Mouse (Mus musculus): ENCODE data around the gene Pam. TPM values are rescaled to one million over a fixed set of nuclear protein-coding genes. Genes with fewer than 3 reads are reported as not detected.

Gene Pam
- polyA plus RNA-seq, 1 experiment from 2014 or later: 9.8 TPM

- no peaks in the 10 kb centered on the region for H3K27me3 ChIP-seq
- H3K36me3 ChIP-seq: no peaks in the 10 kb centered on the region
- H3K27ac ChIP-seq: no peak overlapping the region
- no peak for ATAC-seq (ENCODE audit: low read depth)
- H3K4me1 ChIP-seq (replicated peaks): no peaks in the 10 kb centered on the region
- no peak overlapping the region for H3K4me3 ChIP-seq (replicated peaks)
- no peak overlapping the region for H3K4me2 ChIP-seq
- H3K9ac ChIP-seq: no peak overlapping the region
- 77% methylated on average over 7 of the region's 7 CpGs for WGBS (ENCODE audit: insufficient replicate concordance)
- H3K9me3 ChIP-seq (replicated peaks): no peaks in the 10 kb centered on the region
- DNase-seq: no peak
These were observed 16.7 kb downstream of the Pam start for GRCm38 (mm10) chr1:98078735-98079134.

GRCm38 (mm10) chr1:98073826-98074225, 21.6 kb downstream of the Pam start:
- DNase-seq: no peak
- H3K4me2 ChIP-seq: no peak overlapping the region
- H3K4me3 ChIP-seq (replicated peaks): no peak overlapping the region
- H3K9ac ChIP-seq: no peak overlapping the region
- no peaks in the 10 kb centered on the region for H3K36me3 ChIP-seq
- H3K27ac ChIP-seq: no peak overlapping the region
- H3K9me3 ChIP-seq (replicated peaks): no peaks in the 10 kb centered on the region
- H3K27me3 ChIP-seq: no peaks in the 10 kb centered on the region
- no peaks in the 10 kb centered on the region for H3K4me1 ChIP-seq (replicated peaks)
- ATAC-seq (ENCODE audit: low read depth): no peak
- WGBS (ENCODE audit: insufficient replicate concordance): 64% methylated on average over 4 of the region's 4 CpGs

- Histone ChIP-seq H3K9me3 (replicated peaks) (no peaks in the 10 kb centered on the region), H3K4me2 (no peak overlapping the region), H3K9ac (no peak overlapping the region), H3K4me1 (replicated peaks) (no peaks in the 10 kb centered on the region), H3K27me3 (no peaks in the 10 kb centered on the region), H3K36me3 (no peaks in the 10 kb centered on the region), H3K27ac (no peak overlapping the region), H3K4me3 (replicated peaks) (no peak overlapping the region)
- DNase-seq: no peak
- 53% methylated on average over 2 of the region's 2 CpGs for WGBS (ENCODE audit: insufficient replicate concordance)
- no peak for ATAC-seq (ENCODE audit: low read depth)
These were observed 22.3 kb downstream of the Pam start for GRCm38 (mm10) chr1:98073127-98073526.

- Histone ChIP-seq H3K9me3 (replicated peaks) (no peaks in the 10 kb centered on the region), H3K27ac (no peak overlapping the region), H3K4me3 (replicated peaks) (no peak overlapping the region), H3K9ac (no peak overlapping the region), H3K4me2 (no peak overlapping the region), H3K27me3 (no peaks in the 10 kb centered on the region), H3K4me1 (replicated peaks) (no peaks in the 10 kb centered on the region), H3K36me3 (no peaks in the 10 kb centered on the region)
- ATAC-seq (ENCODE audit: low read depth) (no peak), DNase-seq (no peak)
- WGBS (ENCODE audit: insufficient replicate concordance): 39% methylated on average over 6 of the region's 6 CpGs
These were observed 23.4 kb downstream of the Pam start for GRCm38 (mm10) chr1:98072045-98072444.

- no peak overlapping the region for H3K4me2 ChIP-seq
- H3K36me3 ChIP-seq: no peaks in the 10 kb centered on the region
- no peaks in the 10 kb centered on the region for H3K27me3 ChIP-seq
- H3K9me3 ChIP-seq (replicated peaks): no peaks in the 10 kb centered on the region
- H3K27ac ChIP-seq: no peak overlapping the region
- WGBS (ENCODE audit: insufficient replicate concordance): 71% methylated on average over 9 of the region's 9 CpGs
- H3K4me1 ChIP-seq (replicated peaks): no peaks in the 10 kb centered on the region
- ATAC-seq (ENCODE audit: low read depth): no peak
- no peak overlapping the region for H3K4me3 ChIP-seq (replicated peaks)
- H3K9ac ChIP-seq: no peak overlapping the region
- DNase-seq: no peak
These were observed 24.0 kb downstream of the Pam start for GRCm38 (mm10) chr1:98071436-98071835.

GRCm38 (mm10) chr1:98070743-98071325, 24.6 kb downstream of the Pam start:
- Histone ChIP-seq H3K36me3 (no peaks in the 10 kb centered on the region), H3K4me3 (replicated peaks) (no peak overlapping the region), H3K27me3 (no peaks in the 10 kb centered on the region), H3K4me2 (no peak overlapping the region), H3K27ac (no peak overlapping the region), H3K9me3 (replicated peaks) (no peaks in the 10 kb centered on the region), H3K9ac (no peak overlapping the region), H3K4me1 (replicated peaks) (no peaks in the 10 kb centered on the region)
- DNase-seq: no peak
- no peak for ATAC-seq (ENCODE audit: low read depth)
- WGBS (ENCODE audit: insufficient replicate concordance): 64% methylated on average over 5 of the region's 5 CpGs

- no peak for DNase-seq
- no peaks in the 10 kb centered on the region for H3K9me3 ChIP-seq (replicated peaks)
- no peak for ATAC-seq (ENCODE audit: low read depth)
- no peaks in the 10 kb centered on the region for H3K36me3 ChIP-seq
- H3K4me3 ChIP-seq (replicated peaks): no peak overlapping the region
- no peak overlapping the region for H3K27ac ChIP-seq
- no peak overlapping the region for H3K9ac ChIP-seq
- no peaks in the 10 kb centered on the region for H3K4me1 ChIP-seq (replicated peaks)
- no peaks in the 10 kb centered on the region for H3K27me3 ChIP-seq
- 77% methylated on average over 4 of the region's 4 CpGs for WGBS (ENCODE audit: insufficient replicate concordance)
- no peak overlapping the region for H3K4me2 ChIP-seq
These were observed 27.3 kb downstream of the Pam start for GRCm38 (mm10) chr1:98068177-98068576.

GRCm38 (mm10) chr1:98062074-98062473, 33.4 kb downstream of the Pam start:
- WGBS (ENCODE audit: insufficient replicate concordance): 40% methylated on average over 2 of the region's 2 CpGs
- H3K4me2 ChIP-seq: no peak overlapping the region
- no peak overlapping the region for H3K9ac ChIP-seq
- H3K27ac ChIP-seq: no peak overlapping the region
- no peaks in the 10 kb centered on the region for H3K36me3 ChIP-seq
- no peak overlapping the region for H3K4me3 ChIP-seq (replicated peaks)
- no peaks in the 10 kb centered on the region for H3K27me3 ChIP-seq
- ATAC-seq (ENCODE audit: low read depth) (no peak), DNase-seq (no peak)
- 0 out of 2 replicates have a peak, but pooled peaks cover 2% of the 10 kb centered on the region for H3K4me1 ChIP-seq (replicated peaks)
- H3K9me3 ChIP-seq (replicated peaks): no peaks in the 10 kb centered on the region

- H3K27me3 ChIP-seq: no peaks in the 10 kb centered on the region
- no peak for ATAC-seq (ENCODE audit: low read depth)
- no peak overlapping the region for H3K27ac ChIP-seq
- no peak overlapping the region for H3K9ac ChIP-seq
- 0 out of 2 replicates have a peak, but pooled peaks cover 2% of the 10 kb centered on the region for H3K4me1 ChIP-seq (replicated peaks)
- no peak overlapping the region for H3K4me3 ChIP-seq (replicated peaks)
- no peak for DNase-seq
- H3K36me3 ChIP-seq: no peaks in the 10 kb centered on the region
- no peak overlapping the region for H3K4me2 ChIP-seq
- WGBS (ENCODE audit: insufficient replicate concordance): 30% methylated on average over 1 of the region's 1 CpGs
- no peaks in the 10 kb centered on the region for H3K9me3 ChIP-seq (replicated peaks)
These were observed 36.0 kb downstream of the Pam start for GRCm38 (mm10) chr1:98059401-98059800.

- Histone ChIP-seq H3K4me2 (no peak overlapping the region), H3K27ac (no peak overlapping the region), H3K4me1 (replicated peaks) (0 out of 2 replicates have a peak, but pooled peaks cover 2% of the 10 kb centered on the region), H3K9me3 (replicated peaks) (no peaks in the 10 kb centered on the region), H3K27me3 (no peaks in the 10 kb centered on the region), H3K4me3 (replicated peaks) (no peak overlapping the region), H3K9ac (no peak overlapping the region), H3K36me3 (no peaks in the 10 kb centered on the region)
- whole genome bisulfite sequencing (ENCODE audit: insufficient replicate concordance): 58% methylated on average over 11 of the region's 11 CpGs
- DNase-seq (no peak), ATAC-seq (ENCODE audit: low read depth) (no peak)
These were observed 38.2 kb downstream of the Pam start for GRCm38 (mm10) chr1:98056996-98057945.

GRCm38 (mm10) chr1:98056277-98056676, 39.2 kb downstream of the Pam start:
- Histone ChIP-seq H3K9ac (no peak overlapping the region), H3K4me2 (no peak overlapping the region), H3K27ac (no peak overlapping the region), H3K36me3 (no peaks in the 10 kb centered on the region), H3K27me3 (no peaks in the 10 kb centered on the region), H3K4me1 (replicated peaks) (no peaks in the 10 kb centered on the region), H3K4me3 (replicated peaks) (no peak overlapping the region), H3K9me3 (replicated peaks) (no peaks in the 10 kb centered on the region)
- DNase-seq (no peak), ATAC-seq (ENCODE audit: low read depth) (no peak)
- 64% methylated on average over 6 of the region's 6 CpGs for WGBS (ENCODE audit: insufficient replicate concordance)

Data from liver, embryonic 13.5 days (tissue).